Mouse (Mus musculus) embryonic facial prominence, embryonic 11.5 days (tissue): Measurements from ENCODE around the gene Ap3b1. TPM values are rescaled to one million over a fixed set of nuclear protein-coding genes. Genes with fewer than 3 reads are reported as not detected.
A peak's percentile ranks its signal among the peaks of the same experiment; 100 is the strongest.

Experiments used
- ATAC-seq: fragments of 200-750 bp; cut with Nextera tagmentation; replicated peaks from 2 replicates; pipeline ENCODE4 v1.8.0; 2017; ENCODE audit warnings: low read depth; ENCODE audit not compliant: insufficient number of reproducible peaks, low FRiP score, low TSS enrichment
- DNase-seq: peaks from one replicate; pipeline ENCODE4 v3.0.0-alpha.2; 2015; ENCODE audit warnings: low spot score
- H3K27ac ChIP-seq: fragments of 300-500 bp; sonication (generic); replicated peaks from 2 replicates; pipeline ENCODE4 v1.5.1; 2014; ENCODE audit warnings: mild to moderate bottlenecking, low read depth, low read length, control low read depth
- H3K27me3 ChIP-seq: fragments of 300-500 bp; sonication (generic); 2 replicates; pipeline ENCODE4 v1.6.1; 2014; ENCODE audit warnings: mild to moderate bottlenecking, low read length, moderate library complexity, mixed read lengths; ENCODE audit not compliant: control insufficient read depth, insufficient read depth
- H3K36me3 ChIP-seq: fragments of 300-500 bp; sonication (generic); replicated peaks from 2 replicates; pipeline ENCODE4 v1.6.1; 2014; ENCODE audit warnings: low read depth, mild to moderate bottlenecking, low read length, moderate library complexity, mixed read lengths; ENCODE audit not compliant: control insufficient read depth, insufficient read depth
- H3K4me1 ChIP-seq: fragments of 300-500 bp; sonication (generic); 2 replicates; pipeline ENCODE4 v1.6.1; 2014; ENCODE audit warnings: low read length, mixed read lengths; ENCODE audit not compliant: control insufficient read depth, insufficient read depth
- H3K4me2 ChIP-seq: fragments of 300-500 bp; sonication (generic); 2 replicates; pipeline ENCODE4 v1.6.1; 2014; ENCODE audit warnings: low read depth, mild to moderate bottlenecking, control low read depth, low read length, moderate library complexity
- H3K4me3 ChIP-seq: fragments of 300-500 bp; sonication (generic); 2 replicates; pipeline ENCODE4 v1.5.1; 2014; ENCODE audit warnings: low read depth, low read length, control low read depth
- H3K9ac ChIP-seq: fragments of 300-500 bp; sonication (generic); replicated peaks from 2 replicates; pipeline ENCODE4 v1.6.1; 2014; ENCODE audit warnings: mild to moderate bottlenecking, control low read depth, low read length
- H3K9me3 ChIP-seq: fragments of 300-500 bp; sonication (generic); replicated peaks from 2 replicates; pipeline ENCODE4 v1.6.1; 2016; ENCODE audit warnings: mild to moderate bottlenecking, low read length, inconsistent platforms, mixed read lengths; ENCODE audit not compliant: control insufficient read depth
- WGBS: fragments of 180-500 bp; shearing (Covaris S2); extraction: QIAGEN DNeasy Blood & Tissue Kit; methylation state at CpG from one replicate; pipeline ENCODE4 v1.1.7; 2014; 5-methylcytosine and 5-hydroxymethylcytosine counted together
- polyA plus RNA-seq: library from polyadenylated mRNA; unstranded; fragments of >200 nt; fragmentation: Nextera tagmentation; extraction: Ambion mirVana; gene quantifications from 2 replicates; pipeline ENCODE4 v1.2.1, GENCODE M21; 2014

The Ap3b1 gene
- polyA plus RNA-seq, 1 experiment from 2014 or later, result 43.4 TPM

- WGBS, result 67% methylated on average over 3 of the region's 3 CpGs
- no peaks in the 10 kb centered on the region for H3K4me1 ChIP-seq
- H3K4me2 ChIP-seq, result no peak overlapping the region
- no peak overlapping the region for H3K27ac ChIP-seq
- no peak overlapping the region for H3K4me3 ChIP-seq
- ATAC-seq (no peak), DNase-seq (no peak)
- H3K9ac ChIP-seq, result no peak overlapping the region
- H3K9me3 ChIP-seq, result no peaks in the 10 kb centered on the region
- H3K36me3 ChIP-seq, result no peaks in the 10 kb centered on the region
- no peaks in the 10 kb centered on the region for H3K27me3 ChIP-seq
These were observed 190.8 kb downstream of the Ap3b1 start for GRCm38 (mm10) chr13:94549580-94549979.

- no peaks in the 10 kb centered on the region for H3K36me3 ChIP-seq
- ATAC-seq, result no peak
- WGBS, result 85% methylated on average over 4 of the region's 4 CpGs
These were observed 191.3 kb downstream of the Ap3b1 start for GRCm38 (mm10) chr13:94550037-94550436.

GRCm38 (mm10) chr13:94560011-94560410 is 201.3 kb downstream of the Ap3b1 start:
- WGBS, result 3% methylated on average over 3 of the region's 3 CpGs

More at GRCm38 (mm10) chr13:94550037-94550436, 191.3 kb downstream of the Ap3b1 start:
- DNase-seq, result no peak
- Histone ChIP-seq H3K4me2 (no peak overlapping the region), H3K27ac (no peak overlapping the region), H3K9ac (no peak overlapping the region), H3K9me3 (no peaks in the 10 kb centered on the region), H3K4me1 (no peaks in the 10 kb centered on the region), H3K27me3 (no peaks in the 10 kb centered on the region), H3K4me3 (no peak overlapping the region)

GRCm38 (mm10) chr13:94560878-94561277 is 202.1 kb downstream of the Ap3b1 start:
- 70% methylated on average over 11 of the region's 11 CpGs for WGBS
- no peaks in the 10 kb centered on the region for H3K27me3 ChIP-seq
- no peaks in the 10 kb centered on the region for H3K9me3 ChIP-seq
- no peak for ATAC-seq
- no peak overlapping the region for H3K4me2 ChIP-seq
- H3K4me1 ChIP-seq, result 0 out of 2 replicates have a peak, but pooled peaks cover 3% of the 10 kb centered on the region
- no peak for DNase-seq
- H3K4me3 ChIP-seq, result no peak overlapping the region
- H3K9ac ChIP-seq, result no peak overlapping the region
- no peaks in the 10 kb centered on the region for H3K36me3 ChIP-seq
- no peak overlapping the region for H3K27ac ChIP-seq

More at GRCm38 (mm10) chr13:94560011-94560410, 201.3 kb downstream of the Ap3b1 start:
- ATAC-seq (no peak), DNase-seq (peak; percentile 91)
- H3K9me3 ChIP-seq, result no peaks in the 10 kb centered on the region
- H3K4me2 ChIP-seq, result no peak overlapping the region
- H3K27ac ChIP-seq, result no peak overlapping the region
- 0 out of 2 replicates have a peak, but pooled peaks cover 3% of the 10 kb centered on the region for H3K4me1 ChIP-seq
- H3K36me3 ChIP-seq, result no peaks in the 10 kb centered on the region
- no peak overlapping the region for H3K4me3 ChIP-seq
- H3K9ac ChIP-seq, result no peak overlapping the region
- H3K27me3 ChIP-seq, result no peaks in the 10 kb centered on the region

- H3K4me2 ChIP-seq, result no peak overlapping the region
- no peak overlapping the region for H3K9ac ChIP-seq
- H3K27me3 ChIP-seq, result no peaks in the 10 kb centered on the region
- no peak overlapping the region for H3K27ac ChIP-seq
- ATAC-seq, result 0 out of 2 replicates have a peak, but pooled peaks have one; percentile 67
- 0 out of 2 replicates have a peak, but pooled peaks cover 3% of the 10 kb centered on the region for H3K4me1 ChIP-seq
- peak; percentile 43 for DNase-seq
- WGBS, result 15% methylated on average over 9 of the region's 9 CpGs
- H3K36me3 ChIP-seq, result no peaks in the 10 kb centered on the region
- H3K4me3 ChIP-seq, result no peak overlapping the region
- no peaks in the 10 kb centered on the region for H3K9me3 ChIP-seq
These were observed 204.0 kb downstream of the Ap3b1 start for GRCm38 (mm10) chr13:94562652-94563339.

GRCm38 (mm10) chr13:94563836-94564235 is 205.1 kb downstream of the Ap3b1 start:
- H3K27me3 ChIP-seq, result no peaks in the 10 kb centered on the region
- H3K4me1 ChIP-seq, result 0 out of 2 replicates have a peak, but pooled peaks cover 3% of the 10 kb centered on the region
- no peak overlapping the region for H3K27ac ChIP-seq
- ATAC-seq (no peak), DNase-seq (no peak)
- H3K4me3 ChIP-seq, result no peak overlapping the region
- H3K36me3 ChIP-seq, result no peaks in the 10 kb centered on the region
- 71% methylated on average over 8 of the region's 8 CpGs for WGBS
- no peak overlapping the region for H3K4me2 ChIP-seq
- no peaks in the 10 kb centered on the region for H3K9me3 ChIP-seq
- no peak overlapping the region for H3K9ac ChIP-seq

- DNase-seq (no peak), ATAC-seq (peak; percentile 71)
- Histone ChIP-seq H3K27ac (no peak overlapping the region), H3K27me3 (no peaks in the 10 kb centered on the region), H3K4me3 (no peak overlapping the region), H3K4me2 (no peak overlapping the region), H3K36me3 (no peaks in the 10 kb centered on the region), H3K9ac (no peak overlapping the region), H3K4me1 (0 out of 2 replicates have a peak, but pooled peaks cover 3% of the 10 kb centered on the region), H3K9me3 (no peaks in the 10 kb centered on the region)
- 20% methylated on average over 13 of the region's 13 CpGs for WGBS
These were observed 205.7 kb downstream of the Ap3b1 start for GRCm38 (mm10) chr13:94564351-94564994.

GRCm38 (mm10) chr13:94565176-94565575 is 206.4 kb downstream of the Ap3b1 start:
- WGBS, result 80% methylated on average over 14 of the region's 14 CpGs
- Histone ChIP-seq H3K9me3 (no peaks in the 10 kb centered on the region), H3K4me2 (no peak overlapping the region), H3K4me3 (no peak overlapping the region), H3K36me3 (no peaks in the 10 kb centered on the region), H3K27me3 (no peaks in the 10 kb centered on the region), H3K4me1 (0 out of 2 replicates have a peak, but pooled peaks cover 3% of the 10 kb centered on the region), H3K9ac (no peak overlapping the region), H3K27ac (no peak overlapping the region)
- DNase-seq (no peak), ATAC-seq (no peak)
